Mouse (Mus musculus) left cerebral cortex, postnatal 14 days (tissue): ENCODE data around the gene Scnm1. TPM values are rescaled to one million over a fixed set of nuclear protein-coding genes. Genes with fewer than 3 reads are reported as not detected.
A peak's percentile ranks its signal among the peaks of the same experiment; 100 is the strongest.
"Not testable (repeated sequence)": the region's sequence is repeated elsewhere in the genome, so short reads cannot be mapped to it uniquely, and the experiment has no call there.

Experiments
- DNase-seq, 2 experiments: peaks; one replicate each; pipeline ENCODE4 v3.0.0; 2021 to 2022; ENCODE audit warnings: low spot score in 2 of 2, mixed read lengths in 1 of 2
- intact Hi-C: fragments of 180-260 bp; cut with DNase I; formaldehyde crosslinking; loops from one replicate; pipeline ENCODE4 v1.15.1; 2025
- microRNA-seq, 2 experiments: library from miRNA; unstranded; fragments of <30 nt; microRNA quantifications; one replicate each; pipeline ENCODE4 v1.2.0; 2022
- total RNA-seq, 2 experiments: library from RNA; stranded (reverse); gene quantifications; 2 replicates each; pipeline ENCODE4 v1.2.3; 2021

Gene Scnm1
- total RNA-seq, 2 experiments from 2014 or later, result 38.8 to 42.8 TPM

DNA sequence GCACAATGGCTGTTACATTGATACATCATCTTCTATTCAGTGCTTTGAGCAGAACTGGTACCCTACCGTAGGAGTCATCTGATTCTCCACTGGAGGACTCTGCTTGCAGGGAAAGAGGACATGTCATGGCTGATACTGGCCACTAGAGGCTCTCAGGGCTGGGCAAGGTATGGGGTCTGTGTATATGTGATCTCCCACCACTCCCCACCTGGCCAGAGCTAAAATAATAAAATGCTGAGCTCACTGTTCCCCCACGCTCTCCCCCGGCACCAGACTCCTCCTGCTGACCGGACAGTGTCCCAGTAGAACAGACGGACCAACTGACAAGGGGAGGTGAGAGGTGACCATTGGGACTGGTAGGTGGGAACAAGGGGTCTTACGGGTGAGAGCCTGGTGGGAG is 9.6 kb downstream of the Scnm1 start, which contains the start of gene Tmod4:
Tmod4 (plus strand) TSS at position 231 of the 400 bp plus-strand sequence.
- no peak for DNase-seq
- intact Hi-C loops, result no loop called here

DNA sequence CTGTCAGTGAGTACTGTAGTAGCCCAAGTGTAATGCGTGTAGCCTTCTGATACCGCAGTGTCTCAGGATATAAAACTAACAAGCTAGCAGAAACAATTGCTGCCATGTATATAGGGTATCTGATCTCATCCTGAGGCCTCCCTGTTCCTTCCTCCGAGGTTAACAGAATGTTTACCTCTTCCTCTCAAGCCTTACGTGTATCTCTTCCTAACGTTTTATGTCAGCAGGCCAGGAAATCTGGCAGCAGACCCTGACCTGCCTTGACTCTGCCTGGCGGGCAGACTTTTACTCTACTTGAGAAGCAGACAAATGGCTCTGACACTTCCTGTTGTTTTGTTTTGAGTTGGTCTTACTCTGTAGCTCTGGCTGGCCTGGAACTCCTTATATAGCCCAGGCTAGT is 12.2 kb downstream of the Scnm1 start:
- intact Hi-C loops, result no loop called here
- no peak for DNase-seq

- intact Hi-C loops, result no loop called here
- DNase-seq, result no peak
These were observed 16.1 kb downstream of the Scnm1 start for GRCm38 (mm10) chr3:95117751-95118150.

- intact Hi-C loops, result loop anchor here (5.0 kb wide), 1 partner anchor 60 kb away; no protein-coding TSS in a partner anchor
These were observed 21.1 kb downstream of the Scnm1 start for GRCm38 (mm10) chr3:95112760-95113159.

DNA sequence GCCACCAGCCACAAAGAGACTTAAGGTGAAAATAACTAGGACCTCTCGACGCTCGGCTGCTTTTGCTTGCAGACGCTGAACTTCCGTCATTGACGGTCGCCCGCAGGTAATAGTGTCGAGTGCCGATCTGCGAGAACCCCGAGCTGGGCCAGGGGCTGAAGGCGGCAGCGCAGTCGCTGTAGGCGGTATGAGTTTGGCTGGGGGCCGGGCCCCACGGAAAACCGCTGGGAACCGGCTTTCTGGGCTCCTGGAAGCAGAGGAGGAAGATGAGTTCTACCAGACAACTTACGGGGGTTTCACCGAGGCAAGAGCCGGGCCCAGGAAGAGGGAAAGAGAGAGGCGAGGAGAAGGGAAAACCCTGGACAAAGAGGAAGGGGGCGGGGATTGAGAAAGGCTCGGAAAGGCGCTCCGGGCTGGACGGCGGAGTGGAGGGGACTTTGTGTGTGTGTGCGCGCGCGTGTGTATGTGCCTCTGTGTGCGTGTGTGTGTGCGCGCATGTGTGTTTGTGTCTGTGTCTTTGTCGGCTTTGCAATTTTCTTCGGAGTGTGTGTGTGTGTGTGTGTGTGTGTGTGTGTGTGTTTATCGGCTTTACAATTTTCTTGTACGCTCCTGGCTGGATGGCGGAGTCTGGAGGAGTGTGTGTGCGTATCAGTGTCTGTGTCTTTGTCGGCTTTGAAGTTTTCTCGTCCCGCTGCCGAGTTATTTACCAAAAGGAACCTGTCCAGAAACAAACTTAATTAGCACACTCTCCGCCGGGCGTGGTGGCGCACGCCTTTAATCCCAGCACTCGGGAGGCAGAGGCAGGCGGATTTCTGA is 22.7 kb downstream of the Scnm1 start, which contains the start of gene Vps72:
Vps72 (plus strand) TSS at position 112 of the 816 bp plus-strand sequence.
- intact Hi-C loops, result loop anchor here (5.0 kb wide), 1 partner anchor 59 kb away; no protein-coding TSS in a partner anchor
- peak; percentile 90 to 91 for DNase-seq

More at GRCm38 (mm10) chr3:95112760-95113159, 21.1 kb downstream of the Scnm1 start:
- DNase-seq, result no peak

DNA sequence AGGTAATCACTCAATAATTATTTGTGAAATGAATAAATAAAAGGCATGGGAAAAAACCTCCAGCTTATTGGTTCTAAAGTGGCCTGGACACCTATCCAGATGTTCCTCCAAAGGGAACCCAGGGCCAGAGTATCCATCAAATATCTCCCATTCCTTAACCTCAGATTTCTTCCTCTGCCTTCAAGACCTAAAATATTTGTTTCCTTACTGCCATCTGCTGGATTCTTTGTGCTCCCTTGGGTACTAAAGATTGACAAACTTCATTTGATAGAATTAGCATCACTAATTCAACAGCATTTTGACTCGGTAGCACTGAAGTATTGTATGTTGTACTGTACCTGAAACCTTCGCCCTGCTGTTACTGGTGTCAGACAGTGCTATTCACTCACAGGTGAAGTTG is 25.9 kb downstream of the Scnm1 start:
- intact Hi-C loops, result no loop called here
- peak in 1 of 2 experiments; percentile 26 for DNase-seq

DNA sequence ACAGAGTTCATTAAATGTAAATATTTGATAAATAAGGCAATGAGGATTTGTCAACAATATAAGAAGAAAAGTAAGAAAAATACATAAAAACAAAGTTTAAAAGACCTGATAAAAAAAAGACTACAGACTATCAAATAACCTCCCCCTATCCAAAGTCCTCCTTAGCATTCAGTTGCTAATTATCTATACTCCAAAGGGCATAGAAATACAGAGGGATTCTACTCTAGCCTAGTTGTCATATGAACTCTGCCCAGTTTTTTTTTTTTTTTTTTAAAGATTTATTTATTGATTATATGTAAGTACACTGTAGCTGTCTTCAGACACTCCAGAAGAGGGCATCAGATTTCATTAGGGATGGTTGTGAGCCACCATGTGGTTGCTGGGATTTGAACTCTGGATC is 26.5 kb downstream of the Scnm1 start:
- DNase-seq, intact Hi-C loops: not testable (repeated sequence)

DNA sequence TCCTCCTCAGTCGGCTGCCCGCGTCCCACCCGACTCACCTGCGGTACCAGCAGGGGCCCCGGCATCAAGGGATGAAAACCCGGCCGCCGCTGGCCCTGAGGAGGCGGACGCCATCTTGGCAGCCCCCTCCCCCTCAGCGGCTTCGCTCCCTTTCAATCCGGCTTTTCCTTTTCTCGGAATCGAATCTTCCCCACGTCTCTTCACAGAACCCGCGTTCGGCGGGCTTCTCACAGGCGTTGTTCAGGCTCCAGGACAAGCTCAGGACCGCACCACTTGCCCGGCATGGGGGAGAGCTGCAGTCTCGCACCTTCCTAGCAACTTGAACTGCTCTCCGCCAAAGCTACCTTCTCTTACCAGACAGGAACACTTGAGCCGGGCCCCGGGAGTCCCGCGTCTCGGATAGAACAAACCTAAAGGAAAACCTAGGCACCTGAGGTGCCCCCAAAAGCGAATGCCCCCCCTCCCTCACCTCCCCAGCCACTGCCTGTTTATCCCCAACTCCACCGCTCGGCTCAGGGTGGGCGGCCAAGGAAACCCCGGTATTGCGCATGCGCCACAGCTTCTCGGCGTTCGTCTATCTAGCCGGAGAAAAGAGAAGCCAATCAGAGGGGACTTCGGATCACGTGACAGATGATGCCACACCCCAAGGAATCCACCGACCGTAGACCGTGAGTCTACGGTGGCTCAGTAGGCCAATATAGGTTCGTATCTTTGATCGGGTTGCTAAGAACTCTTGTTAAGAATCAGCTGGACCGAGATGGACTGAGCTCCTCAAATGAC is 27.3 kb downstream of the Scnm1 start, which contains the start of gene Pip5k1a:
Pip5k1a (minus strand) TSS at position 593 of the 780 bp plus-strand sequence.
- DNase-seq, result peak; percentile 98
- intact Hi-C loops, result no loop called here

- DNase-seq, result peak in 1 of 2 experiments; percentile 23
- intact Hi-C loops, result no loop called here
These were observed 28.0 kb downstream of the Scnm1 start for GRCm38 (mm10) chr3:95105586-95106337.

- peak; percentile 25 to 55 for DNase-seq
- intact Hi-C loops, result no loop called here
These were observed 28.7 kb downstream of the Scnm1 start for GRCm38 (mm10) chr3:95105121-95105520.

DNA sequence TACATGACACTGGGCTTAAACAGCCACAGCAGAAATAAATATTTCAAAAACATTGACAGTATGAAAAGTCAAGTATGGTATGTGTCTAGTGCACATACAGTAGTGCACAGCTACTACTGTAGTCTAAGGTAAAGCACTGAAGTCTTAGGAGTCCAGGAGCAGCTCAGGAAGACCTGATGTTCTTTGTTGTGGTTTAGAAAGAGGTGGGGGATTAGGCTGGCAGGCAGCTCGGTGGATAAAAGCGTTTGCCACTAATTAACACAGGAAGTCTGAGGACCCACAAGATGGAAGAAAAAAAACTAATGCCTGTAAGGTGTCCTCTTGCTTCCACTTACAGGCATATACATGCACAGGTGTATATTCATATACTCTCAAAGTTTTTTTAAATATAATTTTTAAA is 33.0 kb downstream of the Scnm1 start:
- intact Hi-C loops, result no loop called here

GRCm38 (mm10) chr3:95088071-95088470 is 45.7 kb downstream of the Scnm1 start:
- intact Hi-C loops, result no loop called here
- DNase-seq, result no peak

More for the DNA sequence above, 33.0 kb downstream of the Scnm1 start:
- no peak for DNase-seq

Small RNA genes within 50 kb of the gene (microRNA-seq; reads per million reads assigned to microRNA genes)
- gene Mir8099-1, result 0 reads per million in 2 experiments

Other genes with a start within 250 kb of the Scnm1 start
- 100 to 1,000 TPM; 249 to 266 TPM for gene Psmb4, start 247.1 kb downstream of the Scnm1 start, total RNA-seq
- 1 to 10 TPM; 6.1 to 7.5 TPM for gene Selenbp1, start 201.0 kb downstream of the Scnm1 start, total RNA-seq
- gene Rfx5, start 179.9 kb downstream of the Scnm1 start, total RNA-seq, result 10 to 100 TPM; 18.5 to 23.1 TPM
- gene Pi4kb, start 159.3 kb downstream of the Scnm1 start, total RNA-seq, result 10 to 100 TPM; 49.8 to 52.0 TPM
- gene Zfp687, start 118.6 kb downstream of the Scnm1 start, total RNA-seq, result 10 to 100 TPM; 21.8 to 22.2 TPM
- 100 to 1,000 TPM; 149 to 157 TPM for gene Psmd4, start 91.4 kb downstream of the Scnm1 start, total RNA-seq
- gene Pip5k1a, start 27.1 kb downstream of the Scnm1 start, total RNA-seq, result 10 to 100 TPM; 37.6 to 45.1 TPM
- 10 to 100 TPM; 36.1 to 37.3 TPM for gene Vps72, start 23.0 kb downstream of the Scnm1 start, total RNA-seq
- gene Tmod4, start 9.5 kb downstream of the Scnm1 start, total RNA-seq, result under 1 TPM; 0.29 to 0.32 TPM
- gene Lysmd1, start 77 bp upstream of the Scnm1 start, total RNA-seq, result 10 to 100 TPM; 19.2 to 20.7 TPM
- gene Tnfaip8l2, start 8.3 kb upstream of the Scnm1 start, total RNA-seq, result 1 to 10 TPM; 1.8 to 3.1 TPM
- gene Sema6c, start 26.4 kb upstream of the Scnm1 start, total RNA-seq, result 10 to 100 TPM; 40.3 to 40.5 TPM
- gene Gabpb2, start 83.9 kb upstream of the Scnm1 start, total RNA-seq, result 1 to 10 TPM; 7.5 to 7.8 TPM
- gene Cdc42se1, start 94.7 kb upstream of the Scnm1 start, total RNA-seq, result 10 to 100 TPM; 67.3 to 71.2 TPM
- gene Mllt11, start 98.2 kb upstream of the Scnm1 start, total RNA-seq, result 100 to 1,000 TPM; 468 to 474 TPM
- not detected for gene Gm128, start 107.6 kb upstream of the Scnm1 start, total RNA-seq
- gene Bnipl, start 117.2 kb upstream of the Scnm1 start, total RNA-seq, result under 1 TPM in 1 of 2 experiments, not detected in 1; 0.33 TPM
- gene Mindy1, start 147.3 kb upstream of the Scnm1 start, total RNA-seq, result 10 to 100 TPM; 23.5 to 25.5 TPM
- 10 to 100 TPM; 31.7 to 32.3 TPM for gene Prune1, start 148.1 kb upstream of the Scnm1 start, total RNA-seq
- gene Anxa9, start 173.2 kb upstream of the Scnm1 start, total RNA-seq, result under 1 TPM; 0.64 to 0.89 TPM
- 10 to 100 TPM; 39.1 to 46.8 TPM for gene Cers2, start 180.8 kb upstream of the Scnm1 start, total RNA-seq
- gene Setdb1, start 223.2 kb upstream of the Scnm1 start, total RNA-seq, result 10 to 100 TPM; 38.1 to 41.5 TPM